Mouse (Mus musculus): ENCODE data around the gene Jun.

- TF ChIP-seq CTCF (IDR thresholded peaks at IDR 0.05; ENCODE audit: extremely low read depth, insufficient read depth, insufficient read length, insufficient replicate concordance) (no peak), POLR2A (IDR thresholded peaks at IDR 0.05; ENCODE audit: low read depth, low read length) (no peak)
Observed at GRCm38 (mm10) chr4:95049884-95050517, 2.0 kb downstream of the Jun start.

Data from spleen, adult 2 months (tissue).